Mouse (Mus musculus): ENCODE measurements around the gene Uck2. TPM values are rescaled to one million over a fixed set of nuclear protein-coding genes. Genes with fewer than 3 reads are reported as not detected.

Uck2 gene
- polyA plus RNA-seq, 1 experiment from 2014 or later: 68.8 TPM

DNA sequence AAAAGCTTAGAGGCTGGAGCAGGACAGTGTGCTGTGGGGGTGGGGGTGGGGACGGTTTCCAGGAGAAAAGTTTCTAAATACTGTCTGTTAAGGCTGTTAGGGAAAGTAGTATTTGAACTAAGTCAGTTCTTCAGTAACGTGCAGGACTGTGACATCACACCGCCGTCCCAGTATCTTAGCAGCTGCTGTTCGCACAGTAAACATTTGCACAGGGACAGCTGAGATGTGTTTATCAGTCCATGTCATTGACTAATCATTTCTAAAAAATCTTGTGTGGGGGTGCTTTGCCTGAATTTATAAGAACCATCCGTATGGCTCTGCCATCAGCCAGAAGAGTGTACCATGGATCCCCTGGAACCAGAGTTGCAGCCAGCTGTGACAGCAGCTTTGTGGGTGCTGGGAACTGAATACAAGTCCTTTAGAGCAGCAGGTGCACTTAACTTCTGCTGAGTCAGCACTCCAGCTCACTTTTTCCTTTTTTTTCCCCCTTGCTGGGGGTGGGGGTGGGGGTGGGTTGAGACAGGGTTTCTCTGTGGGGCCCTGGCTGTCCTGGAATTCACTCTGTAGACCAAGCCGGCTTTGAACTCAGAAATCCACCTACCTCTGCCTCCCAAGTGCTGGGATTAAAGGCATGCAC, 20.5 kb upstream of the Uck2 start:
- no peak overlapping the region for H3K4me2 ChIP-seq (ENCODE audit: low read depth, low read length)
- ATAC-seq (replicated peaks; ENCODE audit: extremely low read depth, insufficient read depth, low FRiP score): no peak
- no peak overlapping the region for H3K27ac ChIP-seq (ENCODE audit: low read length)
- WGBS: 61% methylated on average over 7 of the region's 7 CpGs
- H3K4me3 ChIP-seq (ENCODE audit: low read length): no peak overlapping the region
- H3K4me1 ChIP-seq (ENCODE audit: control insufficient read depth, insufficient read depth, low read length): peaks cover 8% of the 10 kb centered on the region
- peaks cover 2% of the 10 kb centered on the region; the same call in 1 of the 2 replicates for H3K36me3 ChIP-seq (ENCODE audit: control insufficient read depth, insufficient read depth)
- H3K27me3 ChIP-seq (ENCODE audit: control insufficient read depth, insufficient read depth, low read length): no peaks in the 10 kb centered on the region
- no peaks in the 10 kb centered on the region for H3K9me3 ChIP-seq (replicated peaks; ENCODE audit: control insufficient read depth, low read length)
- H3K9ac ChIP-seq (ENCODE audit: low read length): no peak overlapping the region

DNA sequence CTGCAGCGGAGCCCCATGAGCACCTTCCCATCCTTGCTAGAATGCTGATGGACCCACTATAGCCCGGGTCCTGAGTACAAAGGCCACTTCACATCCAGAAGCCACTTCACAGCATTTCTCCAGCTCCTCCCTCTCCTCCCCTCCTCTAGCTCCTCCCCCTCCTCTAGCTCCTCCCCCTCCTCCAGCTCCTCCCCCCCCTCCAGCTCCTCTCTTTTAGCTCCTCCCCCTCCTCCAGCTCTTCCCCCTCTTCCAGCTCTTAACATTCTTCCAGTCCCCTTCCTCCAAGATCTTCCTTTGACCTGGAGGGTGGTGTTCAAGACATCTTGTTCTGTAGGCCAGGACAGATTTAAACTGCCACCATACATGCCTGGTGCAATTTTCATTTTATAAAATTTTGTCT, 15.0 kb upstream of the Uck2 start:
- Histone ChIP-seq H3K27me3 (ENCODE audit: control insufficient read depth, insufficient read depth, low read length) (no peaks in the 10 kb centered on the region), H3K36me3 (ENCODE audit: control insufficient read depth, insufficient read depth) (no peaks in the 10 kb centered on the region), H3K4me3 (ENCODE audit: low read length) (no peak overlapping the region), H3K9ac (ENCODE audit: low read length) (no peak overlapping the region), H3K9me3 (replicated peaks; ENCODE audit: control insufficient read depth, low read length) (no peaks in the 10 kb centered on the region), H3K27ac (ENCODE audit: low read length) (no peak overlapping the region), H3K4me1 (ENCODE audit: control insufficient read depth, insufficient read depth, low read length) (no peaks in the 10 kb centered on the region), H3K4me2 (ENCODE audit: low read depth, low read length) (no peak overlapping the region)
- ATAC-seq (replicated peaks; ENCODE audit: extremely low read depth, insufficient read depth, low FRiP score): no peak
- 69% methylated on average over 2 of the region's 2 CpGs for WGBS

GRCm38 (mm10) chr1:167295679-167296402, 10.7 kb upstream of the Uck2 start:
- Histone ChIP-seq H3K4me1 (ENCODE audit: control insufficient read depth, insufficient read depth, low read length) (peaks cover 4% of the 10 kb centered on the region; the same call in 1 of the 2 replicates), H3K9me3 (replicated peaks; ENCODE audit: control insufficient read depth, low read length) (no peaks in the 10 kb centered on the region), H3K27me3 (ENCODE audit: control insufficient read depth, insufficient read depth, low read length) (no peaks in the 10 kb centered on the region), H3K4me3 (ENCODE audit: low read length) (no peak overlapping the region), H3K4me2 (ENCODE audit: low read depth, low read length) (no peak overlapping the region), H3K36me3 (ENCODE audit: control insufficient read depth, insufficient read depth) (no peaks in the 10 kb centered on the region), H3K27ac (ENCODE audit: low read length) (no peak overlapping the region), H3K9ac (ENCODE audit: low read length) (no peak overlapping the region)
- 70% methylated on average over 13 of the region's 13 CpGs for WGBS
- ATAC-seq (replicated peaks; ENCODE audit: extremely low read depth, insufficient read depth, low FRiP score): no peak

GRCm38 (mm10) chr1:167292447-167292846, 7.3 kb upstream of the Uck2 start:
- H3K27me3 ChIP-seq (ENCODE audit: control insufficient read depth, insufficient read depth, low read length): peaks cover 5% of the 10 kb centered on the region
- H3K9me3 ChIP-seq (replicated peaks; ENCODE audit: control insufficient read depth, low read length): no peaks in the 10 kb centered on the region
- no peak overlapping the region for H3K27ac ChIP-seq (ENCODE audit: low read length)
- no peak overlapping the region for H3K9ac ChIP-seq (ENCODE audit: low read length)
- no peak for ATAC-seq (replicated peaks; ENCODE audit: extremely low read depth, insufficient read depth, low FRiP score)
- H3K36me3 ChIP-seq (ENCODE audit: control insufficient read depth, insufficient read depth): no peaks in the 10 kb centered on the region
- H3K4me3 ChIP-seq (ENCODE audit: low read length): no peak overlapping the region
- H3K4me1 ChIP-seq (ENCODE audit: control insufficient read depth, insufficient read depth, low read length): peaks cover 9% of the 10 kb centered on the region
- peak overlapping the region; percentile 26; the same call in 1 of the 2 replicates for H3K4me2 ChIP-seq (ENCODE audit: low read depth, low read length)
- WGBS: 14% methylated on average over 11 of the region's 11 CpGs

DNA sequence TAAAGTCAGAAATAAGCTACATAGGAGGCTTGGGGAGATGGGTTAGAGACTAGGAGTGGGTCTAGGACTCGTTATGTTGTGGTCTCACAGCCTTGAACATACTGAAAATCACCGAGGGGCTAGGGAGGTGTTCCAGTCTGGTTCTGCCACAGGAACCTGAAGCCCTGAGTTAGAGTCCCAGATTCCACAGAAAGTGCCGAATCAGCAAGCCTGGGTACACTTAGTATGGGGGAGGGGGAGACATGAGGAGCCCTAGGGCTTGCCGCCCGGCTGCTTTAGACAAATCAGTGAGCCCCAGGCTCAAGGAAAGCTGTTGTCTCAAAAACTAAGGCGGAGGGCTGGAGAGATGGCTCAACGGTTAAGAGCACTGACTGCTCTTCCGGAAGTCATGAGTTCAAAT, 6.5 kb upstream of the Uck2 start:
- Histone ChIP-seq H3K27ac (ENCODE audit: low read length) (no peak overlapping the region), H3K4me2 (ENCODE audit: low read depth, low read length) (no peak overlapping the region), H3K9me3 (replicated peaks; ENCODE audit: control insufficient read depth, low read length) (no peaks in the 10 kb centered on the region), H3K27me3 (ENCODE audit: control insufficient read depth, insufficient read depth, low read length) (peaks cover 5% of the 10 kb centered on the region), H3K4me3 (ENCODE audit: low read length) (no peak overlapping the region), H3K4me1 (ENCODE audit: control insufficient read depth, insufficient read depth, low read length) (peaks cover 9% of the 10 kb centered on the region), H3K36me3 (ENCODE audit: control insufficient read depth, insufficient read depth) (no peaks in the 10 kb centered on the region), H3K9ac (ENCODE audit: low read length) (no peak overlapping the region)
- ATAC-seq (replicated peaks; ENCODE audit: extremely low read depth, insufficient read depth, low FRiP score): no peak
- 81% methylated on average over 8 of the region's 8 CpGs for WGBS

DNA sequence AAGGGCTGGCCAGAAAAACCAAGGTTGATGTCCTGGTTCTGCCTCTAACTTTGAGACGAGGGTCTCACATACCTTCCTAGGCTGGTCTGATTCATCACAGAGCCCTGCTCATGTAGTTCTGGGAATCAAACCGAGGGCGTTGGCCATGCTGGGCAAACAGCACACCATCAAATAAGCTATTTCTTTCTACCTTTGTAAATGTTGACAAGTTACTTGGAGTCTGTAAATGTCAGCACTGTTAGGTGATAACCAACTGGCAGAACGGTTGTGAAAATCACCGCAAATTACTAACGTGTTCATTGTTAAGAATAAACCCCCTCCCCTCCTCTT, 5.1 kb upstream of the Uck2 start:
- H3K9ac ChIP-seq (ENCODE audit: low read length): no peak overlapping the region; the same call in 1 of the 2 replicates

DNA sequence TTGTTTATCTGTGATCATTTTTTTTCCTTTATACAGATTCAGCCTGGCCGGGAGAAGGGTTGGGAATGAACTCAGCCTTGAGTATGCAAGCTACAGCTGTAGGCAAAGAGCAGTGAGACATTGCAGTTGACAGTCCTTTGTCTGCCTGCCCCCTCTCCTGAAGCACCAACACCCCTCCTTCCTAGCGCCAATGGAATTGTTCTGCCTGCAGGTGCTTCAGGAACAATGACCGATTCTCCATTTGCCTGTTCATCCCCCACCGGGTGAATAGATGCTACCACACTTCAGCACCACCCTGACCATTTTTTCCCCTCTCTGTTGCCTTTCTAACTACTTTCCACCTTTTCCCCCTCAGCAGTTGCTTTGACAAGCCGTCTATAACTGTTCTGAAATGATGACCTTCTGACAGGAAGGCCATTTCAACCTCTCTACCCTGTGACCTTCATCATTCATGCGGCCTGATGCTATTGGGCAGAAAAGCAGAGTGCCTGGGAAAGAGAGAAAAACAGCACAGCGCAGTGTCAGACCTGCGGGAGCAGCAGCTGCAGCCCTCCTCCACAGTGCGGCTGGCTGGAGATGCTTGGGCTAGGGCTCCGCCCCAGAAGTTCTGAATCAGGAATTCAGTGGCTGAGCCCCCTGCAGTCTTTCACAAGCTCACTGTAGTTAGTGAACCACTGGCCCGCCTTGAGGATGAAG, 4.6 kb upstream of the Uck2 start:
- H3K9ac ChIP-seq (ENCODE audit: low read length): no peak overlapping the region; the same call in 1 of the 2 replicates
- H3K27me3 ChIP-seq (ENCODE audit: control insufficient read depth, insufficient read depth, low read length): peaks cover 5% of the 10 kb centered on the region
- no peaks in the 10 kb centered on the region for H3K9me3 ChIP-seq (replicated peaks; ENCODE audit: control insufficient read depth, low read length)
- no peak for ATAC-seq (replicated peaks; ENCODE audit: extremely low read depth, insufficient read depth, low FRiP score)
- H3K27ac ChIP-seq (ENCODE audit: low read length): no peak overlapping the region
- H3K4me3 ChIP-seq (ENCODE audit: low read length): no peak overlapping the region
- 11% methylated on average over 11 of the region's 11 CpGs for WGBS
- peak overlapping the region; percentile 9; the same call in 1 of the 2 replicates for H3K4me2 ChIP-seq (ENCODE audit: low read depth, low read length)
- no peaks in the 10 kb centered on the region for H3K36me3 ChIP-seq (ENCODE audit: control insufficient read depth, insufficient read depth)
- H3K4me1 ChIP-seq (ENCODE audit: control insufficient read depth, insufficient read depth, low read length): peaks cover 12% of the 10 kb centered on the region

More for the DNA sequence above, 5.1 kb upstream of the Uck2 start:
- Histone ChIP-seq H3K36me3 (ENCODE audit: control insufficient read depth, insufficient read depth) (no peaks in the 10 kb centered on the region), H3K9me3 (replicated peaks; ENCODE audit: control insufficient read depth, low read length) (no peaks in the 10 kb centered on the region), H3K4me3 (ENCODE audit: low read length) (no peak overlapping the region), H3K4me2 (ENCODE audit: low read depth, low read length) (peak overlapping the region; percentile 9; the same call in 1 of the 2 replicates), H3K27me3 (ENCODE audit: control insufficient read depth, insufficient read depth, low read length) (peaks cover 5% of the 10 kb centered on the region), H3K27ac (ENCODE audit: low read length) (no peak overlapping the region), H3K4me1 (ENCODE audit: control insufficient read depth, insufficient read depth, low read length) (peaks cover 12% of the 10 kb centered on the region)
- 35% methylated on average over 6 of the region's 6 CpGs for WGBS
- no peak for ATAC-seq (replicated peaks; ENCODE audit: extremely low read depth, insufficient read depth, low FRiP score)

- Histone ChIP-seq H3K36me3 (ENCODE audit: control insufficient read depth, insufficient read depth) (no peaks in the 10 kb centered on the region), H3K4me1 (ENCODE audit: control insufficient read depth, insufficient read depth, low read length) (peaks cover 12% of the 10 kb centered on the region), H3K4me3 (ENCODE audit: low read length) (no peak overlapping the region), H3K9me3 (replicated peaks; ENCODE audit: control insufficient read depth, low read length) (no peaks in the 10 kb centered on the region), H3K9ac (ENCODE audit: low read length) (no peak overlapping the region), H3K4me2 (ENCODE audit: low read depth, low read length) (no peak overlapping the region), H3K27ac (ENCODE audit: low read length) (no peak overlapping the region), H3K27me3 (ENCODE audit: control insufficient read depth, insufficient read depth, low read length) (peaks cover 5% of the 10 kb centered on the region)
- no peak for ATAC-seq (replicated peaks; ENCODE audit: extremely low read depth, insufficient read depth, low FRiP score)
- WGBS: 37% methylated on average over 11 of the region's 11 CpGs
Measured at GRCm38 (mm10) chr1:167288665-167289538, 3.8 kb upstream of the Uck2 start.

Measured in heart, embryonic 16.5 days (tissue).